Mouse (Mus musculus) embryonic facial prominence, embryonic 11.5 days (tissue): ENCODE measurements around the gene Gm10100. TPM values are rescaled to one million over a fixed set of nuclear protein-coding genes. Genes with fewer than 3 reads are reported as not detected.
"Not testable (repeated sequence)": the region's sequence is repeated elsewhere in the genome, so short reads cannot be mapped to it uniquely, and the experiment has no call there.

ENCODE experiments used
- ATAC-seq: fragments of 200-750 bp; cut with Nextera tagmentation; replicated peaks from 2 replicates; pipeline ENCODE4 v1.8.0; 2017; ENCODE audit warnings: low read depth; ENCODE audit not compliant: insufficient number of reproducible peaks, low FRiP score, low TSS enrichment
- DNase-seq: peaks from one replicate; pipeline ENCODE4 v3.0.0-alpha.2; 2015; ENCODE audit warnings: low spot score
- H3K27ac ChIP-seq: fragments of 300-500 bp; sonication (generic); replicated peaks from 2 replicates; pipeline ENCODE4 v1.5.1; 2014; ENCODE audit warnings: mild to moderate bottlenecking, low read depth, low read length, control low read depth
- H3K27me3 ChIP-seq: fragments of 300-500 bp; sonication (generic); 2 replicates; pipeline ENCODE4 v1.6.1; 2014; ENCODE audit warnings: mild to moderate bottlenecking, low read length, moderate library complexity, mixed read lengths; ENCODE audit not compliant: control insufficient read depth, insufficient read depth
- H3K36me3 ChIP-seq: fragments of 300-500 bp; sonication (generic); replicated peaks from 2 replicates; pipeline ENCODE4 v1.6.1; 2014; ENCODE audit warnings: low read depth, mild to moderate bottlenecking, low read length, moderate library complexity, mixed read lengths; ENCODE audit not compliant: control insufficient read depth, insufficient read depth
- H3K4me1 ChIP-seq: fragments of 300-500 bp; sonication (generic); 2 replicates; pipeline ENCODE4 v1.6.1; 2014; ENCODE audit warnings: low read length, mixed read lengths; ENCODE audit not compliant: control insufficient read depth, insufficient read depth
- H3K4me2 ChIP-seq: fragments of 300-500 bp; sonication (generic); 2 replicates; pipeline ENCODE4 v1.6.1; 2014; ENCODE audit warnings: low read depth, mild to moderate bottlenecking, control low read depth, low read length, moderate library complexity
- H3K4me3 ChIP-seq: fragments of 300-500 bp; sonication (generic); 2 replicates; pipeline ENCODE4 v1.5.1; 2014; ENCODE audit warnings: low read depth, low read length, control low read depth
- H3K9ac ChIP-seq: fragments of 300-500 bp; sonication (generic); replicated peaks from 2 replicates; pipeline ENCODE4 v1.6.1; 2014; ENCODE audit warnings: mild to moderate bottlenecking, control low read depth, low read length
- H3K9me3 ChIP-seq: fragments of 300-500 bp; sonication (generic); replicated peaks from 2 replicates; pipeline ENCODE4 v1.6.1; 2016; ENCODE audit warnings: mild to moderate bottlenecking, low read length, inconsistent platforms, mixed read lengths; ENCODE audit not compliant: control insufficient read depth
- WGBS: fragments of 180-500 bp; shearing (Covaris S2); extraction: QIAGEN DNeasy Blood & Tissue Kit; methylation state at CpG from one replicate; pipeline ENCODE4 v1.1.7; 2014; 5-methylcytosine and 5-hydroxymethylcytosine counted together
- polyA plus RNA-seq: library from polyadenylated mRNA; unstranded; fragments of >200 nt; fragmentation: Nextera tagmentation; extraction: Ambion mirVana; gene quantifications from 2 replicates; pipeline ENCODE4 v1.2.1, GENCODE M21; 2014

Gm10100 gene
- polyA plus RNA-seq = not detected in 2 replicates

DNA sequence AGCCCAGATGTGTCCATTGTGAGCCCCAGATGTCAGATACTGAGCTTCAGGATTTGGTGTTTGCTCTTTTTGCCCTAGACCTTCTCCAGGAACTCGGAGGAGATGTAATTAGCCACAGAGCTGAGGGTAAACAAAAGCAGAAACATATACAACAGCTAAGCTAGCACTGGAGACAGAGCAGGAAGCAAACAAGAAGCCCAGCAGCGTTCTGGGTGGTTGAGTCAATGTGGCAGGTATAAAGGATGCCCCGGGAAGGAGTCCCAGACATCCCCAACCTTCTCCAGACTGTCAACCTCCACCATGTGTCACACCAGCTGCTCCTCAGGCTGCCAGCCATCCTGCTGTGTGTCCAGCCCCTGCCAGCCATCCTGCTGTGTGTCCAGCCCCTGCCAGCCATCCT lies at the start of gene Gm10100:
Gm10100 (plus strand) TSS at position 301 of the 400 bp plus-strand sequence.
- ATAC-seq (no peak), DNase-seq (no peak)
- Histone ChIP-seq H3K27me3 (no peaks in the 10 kb centered on the region), H3K4me2 (no peak within 1 kb of the TSS), H3K27ac (no peak within 1 kb of the TSS), H3K9ac (no peak within 1 kb of the TSS), H3K9me3 (no peaks in the 10 kb centered on the region), H3K4me1 (no peaks in the 10 kb centered on the region), H3K36me3 (no peaks in the 10 kb centered on the region), H3K4me3 (no peak within 1 kb of the TSS)
- WGBS = 39% methylated on average over 3 of the region's 3 CpGs

DNA sequence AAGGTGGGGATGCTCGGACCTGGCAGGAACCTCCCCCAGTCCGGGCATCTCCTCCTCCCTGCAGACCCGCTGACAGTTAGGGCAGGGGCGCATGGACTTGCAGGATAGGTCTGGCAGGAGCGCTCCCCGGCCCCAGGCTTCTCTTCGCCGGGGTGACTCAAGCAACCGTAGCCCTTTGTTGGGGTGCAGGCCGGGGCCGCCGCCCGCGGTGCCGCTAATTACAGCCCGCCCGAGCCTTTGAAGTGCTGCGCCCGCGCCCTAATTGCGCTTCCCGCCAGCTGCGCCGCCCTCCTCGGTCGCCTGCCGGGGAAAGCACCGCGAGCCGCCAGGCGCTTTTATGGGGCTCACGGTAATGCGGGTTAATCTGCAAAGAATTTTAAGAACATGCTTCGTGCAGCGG lies 48.7 kb upstream of the Gm10100 start:
- peaks cover 15% of the 10 kb centered on the region for H3K27me3 ChIP-seq
- under 1% methylated on average over 35 of the region's 35 CpGs for WGBS
- H3K9me3 ChIP-seq = no peaks in the 10 kb centered on the region
- H3K4me3 ChIP-seq = peak overlapping the region; percentile 34
- DNase-seq (peak; percentile 63), ATAC-seq (peak; percentile 61; the same call in 1 of the 2 replicates)
- H3K27ac ChIP-seq = no peak overlapping the region
- H3K4me2 ChIP-seq = peak overlapping the region; percentile 80
- H3K9ac ChIP-seq = peak overlapping the region; percentile 37; the same call in 1 of the 2 replicates
- no peaks in the 10 kb centered on the region for H3K36me3 ChIP-seq
- H3K4me1 ChIP-seq = no peaks in the 10 kb centered on the region; the same call in 1 of the 2 replicates

DNA sequence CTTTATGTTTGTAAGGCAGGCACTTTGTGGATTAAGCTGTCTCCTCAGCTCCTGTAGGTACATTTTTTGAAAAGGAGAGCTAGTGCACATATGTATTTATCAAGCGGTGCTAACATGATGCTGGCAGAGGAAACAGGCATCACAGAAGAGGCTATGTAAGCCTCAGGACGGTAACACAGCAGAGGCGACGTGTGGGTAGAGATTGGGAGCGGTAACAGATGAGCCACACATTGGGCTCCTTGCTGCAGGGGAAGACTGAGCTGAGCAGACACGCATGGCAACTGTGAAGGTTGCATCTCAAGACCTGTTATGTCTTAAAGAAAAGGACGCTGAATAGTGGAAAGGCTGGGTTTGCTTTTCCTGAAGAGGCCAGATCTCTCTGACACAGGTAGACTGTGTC lies 43.3 kb upstream of the Gm10100 start:
- DNase-seq (no peak), ATAC-seq (no peak)
- peaks cover 2% of the 10 kb centered on the region for H3K4me1 ChIP-seq
- no peaks in the 10 kb centered on the region for H3K9me3 ChIP-seq
- H3K27ac ChIP-seq = no peak overlapping the region
- H3K9ac ChIP-seq = no peak overlapping the region
- no peaks in the 10 kb centered on the region for H3K36me3 ChIP-seq
- H3K27me3 ChIP-seq = peaks cover 28% of the 10 kb centered on the region
- WGBS = 73% methylated on average over 7 of the region's 7 CpGs
- H3K4me3 ChIP-seq = no peak overlapping the region
- no peak overlapping the region for H3K4me2 ChIP-seq

DNA sequence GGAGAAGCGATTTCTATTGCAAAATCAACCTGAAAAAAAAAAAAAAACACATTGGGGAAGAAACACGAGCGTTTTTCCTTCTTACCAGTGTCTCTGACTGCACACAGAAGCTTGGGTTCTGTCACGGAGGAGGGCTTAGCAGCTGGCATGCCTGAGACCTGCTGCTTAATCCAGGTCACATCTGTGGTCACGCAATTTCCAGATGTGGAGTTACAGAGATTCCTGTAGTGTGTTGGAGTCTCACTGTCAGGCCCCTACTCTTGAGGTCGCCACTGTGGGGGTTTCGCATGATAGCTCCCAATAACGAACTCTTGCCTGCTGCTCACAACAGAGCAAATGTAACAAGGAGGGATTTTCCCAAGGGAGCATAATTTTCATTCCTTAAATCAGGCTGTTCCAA lies 42.1 kb upstream of the Gm10100 start:
- H3K4me3 ChIP-seq = no peak overlapping the region
- H3K9ac ChIP-seq = no peak overlapping the region
- no peak overlapping the region for H3K4me2 ChIP-seq
- H3K9me3 ChIP-seq = no peaks in the 10 kb centered on the region
- ATAC-seq (no peak), DNase-seq (peak; percentile 65)
- no peak overlapping the region for H3K27ac ChIP-seq
- H3K27me3 ChIP-seq = peaks cover 25% of the 10 kb centered on the region
- H3K36me3 ChIP-seq = no peaks in the 10 kb centered on the region
- H3K4me1 ChIP-seq = peaks cover 2% of the 10 kb centered on the region
- WGBS = 24% methylated on average over 8 of the region's 8 CpGs

DNA sequence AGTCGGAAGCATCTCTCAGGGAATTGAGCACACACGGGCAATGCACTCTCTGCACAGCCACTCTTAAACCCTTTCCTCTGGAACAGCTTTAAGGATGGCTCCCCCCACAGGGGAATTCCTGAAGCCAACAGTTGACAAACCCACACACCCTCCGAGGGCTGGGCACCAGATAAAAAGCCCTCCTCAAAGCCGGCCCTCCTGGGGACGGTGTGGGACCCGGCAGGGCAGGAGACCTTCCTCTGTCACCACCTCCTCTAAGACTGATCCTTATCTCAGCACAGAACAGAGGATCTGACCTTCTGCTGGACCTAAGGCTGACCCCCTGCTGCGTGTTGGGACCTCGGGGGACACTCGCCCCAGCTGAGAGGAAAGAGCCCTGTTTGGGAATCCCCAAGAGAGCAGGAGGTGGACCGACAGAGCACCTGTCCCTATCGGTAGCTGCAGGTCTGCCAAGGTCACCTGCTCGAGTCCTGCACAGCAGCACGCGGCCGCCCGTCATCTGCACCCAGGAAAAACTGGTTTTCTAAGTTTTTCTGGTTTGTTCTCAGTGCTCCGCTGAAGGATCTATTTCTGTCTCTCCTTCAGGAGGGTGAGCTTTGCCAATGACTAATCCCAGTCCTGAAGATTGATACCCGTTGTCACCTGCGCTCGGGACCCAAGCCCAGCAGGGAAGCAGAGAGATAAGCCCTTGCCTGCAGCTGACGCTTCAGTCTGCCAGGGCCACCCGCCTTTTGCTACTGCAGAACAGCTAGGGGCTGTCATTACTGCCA lies 40.2 kb upstream of the Gm10100 start, which contains the start of gene Tspear:
Tspear (plus strand) TSS at position 675 of the 770 bp plus-strand sequence.
- H3K4me1 ChIP-seq = peaks cover 2% of the 10 kb centered on the region
- peak within 1 kb of the TSS; percentile 15; the same call in 1 of the 2 replicates for H3K9ac ChIP-seq
- no peak within 1 kb of the TSS for H3K27ac ChIP-seq
- no peaks in the 10 kb centered on the region for H3K9me3 ChIP-seq
- peaks cover 25% of the 10 kb centered on the region for H3K27me3 ChIP-seq
- DNase-seq = no peak
- no peak within 1 kb of the TSS for H3K4me3 ChIP-seq
- 6% methylated on average over 22 of the region's 22 CpGs for WGBS
- no peaks in the 10 kb centered on the region for H3K36me3 ChIP-seq
- H3K4me2 ChIP-seq = no peak within 1 kb of the TSS
- no peak for ATAC-seq

DNA sequence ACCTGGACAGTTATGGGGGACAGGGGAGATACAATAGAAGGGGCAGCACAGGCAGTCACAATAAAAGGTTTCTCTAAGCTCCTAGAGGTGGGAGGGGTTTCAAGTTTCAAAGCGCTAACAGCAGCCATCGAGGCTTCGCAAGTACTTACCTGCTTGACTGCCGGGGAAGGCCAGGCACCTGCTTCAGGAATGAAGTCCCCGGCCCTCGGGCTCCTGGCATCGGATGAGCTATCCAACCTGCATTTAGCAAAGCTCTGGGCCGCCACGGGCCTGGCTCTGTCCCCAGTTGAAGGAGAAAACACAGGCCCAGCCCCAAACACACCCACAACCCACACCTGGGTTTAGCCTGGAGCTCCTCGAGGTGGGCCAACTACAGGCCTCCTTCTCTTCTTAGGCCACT lies 39.3 kb upstream of the Gm10100 start:
- Histone ChIP-seq H3K36me3 (no peaks in the 10 kb centered on the region), H3K4me3 (no peak overlapping the region), H3K27me3 (peaks cover 25% of the 10 kb centered on the region), H3K4me2 (no peak overlapping the region), H3K9ac (no peak overlapping the region), H3K27ac (no peak overlapping the region), H3K4me1 (peaks cover 2% of the 10 kb centered on the region), H3K9me3 (no peaks in the 10 kb centered on the region)
- peak; percentile 29 for DNase-seq
- 18% methylated on average over 10 of the region's 10 CpGs for WGBS
- no peak for ATAC-seq

DNA sequence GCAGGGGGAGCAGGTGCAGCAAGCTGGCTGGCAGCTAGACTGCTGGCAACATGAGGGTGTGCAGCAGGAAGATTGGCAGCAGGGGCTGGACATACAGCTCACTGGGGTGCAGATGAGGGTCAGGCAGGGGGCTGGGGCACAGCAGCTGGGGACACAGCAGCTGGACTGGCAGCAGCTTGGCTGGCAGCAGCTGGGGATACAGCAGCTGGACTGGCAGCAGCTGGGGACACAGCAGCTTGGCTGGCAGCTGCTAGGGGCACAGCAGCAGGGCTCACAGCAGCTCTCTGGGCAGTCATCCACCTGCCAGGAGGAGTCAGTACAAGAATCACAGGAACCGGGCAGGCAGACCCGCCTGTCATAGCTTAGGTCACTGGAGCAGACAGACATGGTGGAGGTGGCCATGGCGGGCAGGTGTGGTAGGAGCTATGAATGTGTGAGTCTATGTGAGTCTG lies 35.9 kb upstream of the Gm10100 start, which contains the start of gene Gm19402:
Gm19402 (minus strand) TSS at position 402 of the 452 bp plus-strand sequence.
- WGBS = 77% methylated on average over 3 of the region's 3 CpGs
- not testable (repeated sequence) for H3K27ac ChIP-seq

DNA sequence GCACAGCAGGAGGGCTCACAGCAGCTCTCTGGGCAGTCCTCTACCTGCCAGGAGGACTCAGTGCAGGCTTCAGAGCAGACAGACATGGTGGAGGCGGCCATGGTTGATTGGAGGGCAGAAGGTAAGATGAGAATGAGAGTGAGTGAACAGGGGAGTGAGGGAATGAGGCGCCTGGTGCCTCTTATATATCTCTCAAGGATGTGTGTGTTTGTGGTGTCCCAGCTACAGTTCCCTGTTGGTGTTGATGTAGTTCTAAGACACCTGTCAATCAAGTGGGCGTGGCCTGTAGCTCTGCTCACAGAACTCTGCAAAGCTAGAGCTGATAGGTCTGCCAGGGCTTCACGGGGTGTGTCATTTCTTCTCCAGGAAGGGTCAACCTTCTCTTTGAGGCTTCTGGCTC lies 29.2 kb upstream of the Gm10100 start, which contains the start of gene Gm9508:
Gm9508 (minus strand) TSS at position 101 of the 400 bp plus-strand sequence.
- no peak within 1 kb of the TSS for H3K27ac ChIP-seq
- no peak within 1 kb of the TSS for H3K4me3 ChIP-seq
- WGBS = 35% methylated on average over 4 of the region's 4 CpGs
- H3K9me3 ChIP-seq = no peaks in the 10 kb centered on the region
- no peaks in the 10 kb centered on the region for H3K4me1 ChIP-seq
- no peaks in the 10 kb centered on the region for H3K27me3 ChIP-seq
- no peaks in the 10 kb centered on the region for H3K36me3 ChIP-seq
- H3K9ac ChIP-seq = no peak within 1 kb of the TSS
- no peak for ATAC-seq
- H3K4me2 ChIP-seq = no peak within 1 kb of the TSS
- DNase-seq = no peak

More for the DNA sequence above, 35.9 kb upstream of the Gm10100 start, which contains the start of gene Gm19402:
- H3K9ac ChIP-seq, H3K36me3 ChIP-seq, DNase-seq, H3K4me2 ChIP-seq, H3K9me3 ChIP-seq, ATAC-seq, H3K4me3 ChIP-seq, H3K4me1 ChIP-seq: not testable (repeated sequence)
- H3K27me3 ChIP-seq = peaks cover 25% of the 10 kb centered on the region
